Mouse (Mus musculus) intestine, embryonic 16.5 days (tissue): Measurements from ENCODE around the gene 2410137M14Rik. TPM values are rescaled to one million over a fixed set of nuclear protein-coding genes. Genes with fewer than 3 reads are reported as not detected.
A peak's percentile ranks its signal among the peaks of the same experiment; 100 is the strongest.

Experiments used
- ATAC-seq: fragments of 200-750 bp; cut with Nextera tagmentation; 2 replicates; pipeline ENCODE4 v1.8.0; 2017; ENCODE audit warnings: moderate TSS enrichment, moderate library complexity
- H3K27ac ChIP-seq: fragments of 300-500 bp; sonication (generic); 2 replicates; pipeline ENCODE4 v1.5.1; 2014; ENCODE audit warnings: mild to moderate bottlenecking, low read length
- H3K27me3 ChIP-seq: fragments of 300-500 bp; sonication (generic); replicated peaks from 2 replicates; pipeline ENCODE4 v1.6.1; 2014; ENCODE audit warnings: low read length, control low read depth, mixed read lengths; ENCODE audit not compliant: control insufficient read depth, insufficient read depth
- H3K36me3 ChIP-seq: fragments of 300-500 bp; sonication (generic); 2 replicates; pipeline ENCODE4 v1.6.1; 2014; ENCODE audit warnings: low read length, control low read depth; ENCODE audit not compliant: control insufficient read depth, insufficient read depth
- H3K4me1 ChIP-seq: fragments of 300-500 bp; sonication (generic); 2 replicates; pipeline ENCODE4 v1.6.1; 2014; ENCODE audit warnings: low read length, control low read depth, mixed read lengths; ENCODE audit not compliant: control insufficient read depth, insufficient read depth
- H3K4me2 ChIP-seq: fragments of 300-500 bp; sonication (generic); 2 replicates; pipeline ENCODE4 v1.6.1; 2014; ENCODE audit warnings: low read depth, low read length, control low read depth
- H3K4me3 ChIP-seq: fragments of 300-500 bp; sonication (generic); 2 replicates; pipeline ENCODE4 v1.5.1; 2014; ENCODE audit warnings: mild to moderate bottlenecking, low read length
- H3K9ac ChIP-seq: fragments of 300-500 bp; sonication (generic); 2 replicates; pipeline ENCODE4 v1.6.1; 2014; ENCODE audit warnings: low read depth, low read length
- H3K9me3 ChIP-seq: fragments of 300-500 bp; sonication (generic); 2 replicates; pipeline ENCODE4 v1.6.1; 2016; ENCODE audit warnings: low read length, control low read depth; ENCODE audit not compliant: control insufficient read depth
- WGBS: fragments of 180-500 bp; shearing (Covaris S2); extraction: QIAGEN DNeasy Blood & Tissue Kit; methylation state at CpG from one replicate; pipeline ENCODE4 v1.1.7; 2014; 5-methylcytosine and 5-hydroxymethylcytosine counted together
- polyA plus RNA-seq: library from polyadenylated mRNA; unstranded; fragments of >200 nt; fragmentation: Nextera tagmentation; extraction: Ambion mirVana; gene quantifications from 2 replicates; pipeline ENCODE4 v1.2.1, GENCODE M21; 2015

2410137M14Rik gene
- polyA plus RNA-seq, 1 experiment from 2014 or later = not detected

DNA sequence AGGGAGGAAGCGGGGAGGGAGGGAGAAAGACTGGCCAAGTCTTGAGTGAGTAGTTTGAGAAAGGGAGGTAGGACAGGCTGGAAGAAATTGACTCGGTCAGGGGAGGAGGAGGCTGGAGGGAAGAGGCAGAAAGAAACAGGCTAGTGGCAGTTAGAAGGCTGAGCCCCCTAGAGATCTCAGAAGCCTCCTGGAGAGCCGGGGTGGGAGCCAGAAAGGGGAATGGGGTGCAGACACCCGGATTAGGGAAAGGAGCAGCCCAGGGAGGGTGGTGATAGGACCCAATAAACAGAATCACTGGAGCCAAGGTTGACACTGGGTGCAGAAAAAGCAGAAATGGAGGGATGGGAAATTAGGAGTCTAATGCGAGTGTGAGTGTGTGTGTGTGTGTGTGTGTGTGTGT, 37.3 kb downstream of the 2410137M14Rik start:
- Histone ChIP-seq H3K4me2 (no peak overlapping the region), H3K4me3 (peak overlapping the region; percentile 51), H3K9me3 (no peaks in the 10 kb centered on the region), H3K36me3 (no peaks in the 10 kb centered on the region), H3K4me1 (peaks cover 8% of the 10 kb centered on the region), H3K27me3 (peaks cover 23% of the 10 kb centered on the region), H3K9ac (no peak overlapping the region), H3K27ac (no peak overlapping the region)
- ATAC-seq = no peak
- 25% methylated on average over 5 of the region's 5 CpGs for WGBS

GRCm38 (mm10) chr17:36942791-36943471, 38.1 kb downstream of the 2410137M14Rik start, which contains the start of gene Rnf39:
Rnf39 (plus strand) TSS chr17:36942918.
- Histone ChIP-seq H3K4me2 (peak within 1 kb of the TSS; percentile 90), H3K9me3 (no peaks in the 10 kb centered on the region), H3K4me1 (peaks cover 8% of the 10 kb centered on the region), H3K4me3 (peak within 1 kb of the TSS; percentile 51), H3K9ac (peak within 1 kb of the TSS; percentile 65), H3K27ac (peak within 1 kb of the TSS; percentile 9; the same call in 1 of the 2 replicates), H3K27me3 (peaks cover 23% of the 10 kb centered on the region), H3K36me3 (no peaks in the 10 kb centered on the region)
- 1% methylated on average over 58 of the region's 59 CpGs for WGBS
- ATAC-seq = peak; percentile 55

DNA sequence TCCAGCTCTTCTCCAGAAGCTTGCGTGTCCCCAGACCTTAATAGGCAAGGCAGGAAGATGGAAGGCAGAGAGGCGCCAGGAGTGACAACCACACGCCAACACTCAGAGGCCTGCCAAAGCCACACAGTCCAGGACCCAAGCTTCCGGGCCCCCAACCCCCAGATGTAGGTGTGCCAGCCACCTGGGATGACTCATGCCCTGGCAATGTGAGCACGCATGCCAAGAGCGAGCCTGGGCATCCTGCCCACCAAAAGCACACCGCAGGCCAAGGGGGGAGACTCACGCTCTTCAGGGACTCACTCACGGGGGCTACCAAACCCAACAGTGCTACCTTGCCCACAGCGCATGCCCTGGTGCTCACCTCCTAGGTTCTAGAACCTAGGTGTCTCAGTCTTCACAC, 38.6 kb downstream of the 2410137M14Rik start:
- peaks cover 23% of the 10 kb centered on the region for H3K27me3 ChIP-seq
- H3K27ac ChIP-seq = no peak overlapping the region
- no peaks in the 10 kb centered on the region for H3K36me3 ChIP-seq
- H3K4me2 ChIP-seq = peak overlapping the region; percentile 90
- 46% methylated on average over 10 of the region's 10 CpGs for WGBS
- ATAC-seq = 0 out of 2 replicates have a peak, but pooled peaks have one; percentile 9
- H3K4me3 ChIP-seq = peak overlapping the region; percentile 51
- no peaks in the 10 kb centered on the region for H3K9me3 ChIP-seq
- peaks cover 8% of the 10 kb centered on the region for H3K4me1 ChIP-seq
- H3K9ac ChIP-seq = peak overlapping the region; percentile 65; the same call in 1 of the 2 replicates

DNA sequence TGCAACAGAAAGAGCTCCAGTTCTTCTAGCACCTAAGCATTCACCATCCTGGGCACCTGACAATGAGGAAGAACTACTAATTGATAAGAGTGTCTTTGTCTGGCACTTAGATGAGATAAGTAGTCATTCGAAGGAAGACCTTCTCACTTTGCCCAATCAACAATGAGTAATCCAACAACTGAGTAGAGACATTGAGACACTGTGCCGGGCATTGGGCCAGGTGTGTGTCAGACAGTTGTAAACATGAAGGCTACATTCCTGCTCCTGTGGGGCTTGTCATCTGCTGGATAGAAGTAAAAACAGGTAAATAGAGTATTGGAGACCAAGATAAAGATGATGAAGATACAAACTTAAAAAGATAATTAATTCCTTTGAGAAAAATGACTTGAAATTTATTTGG, 43.0 kb downstream of the 2410137M14Rik start:
- Histone ChIP-seq H3K4me2 (no peak overlapping the region), H3K36me3 (no peaks in the 10 kb centered on the region), H3K4me3 (no peak overlapping the region), H3K27ac (no peak overlapping the region), H3K27me3 (peaks cover 15% of the 10 kb centered on the region), H3K9ac (no peak overlapping the region), H3K9me3 (no peaks in the 10 kb centered on the region), H3K4me1 (peaks cover 5% of the 10 kb centered on the region)
- ATAC-seq = no peak
- WGBS = 71% methylated on average over 2 of the region's 2 CpGs

DNA sequence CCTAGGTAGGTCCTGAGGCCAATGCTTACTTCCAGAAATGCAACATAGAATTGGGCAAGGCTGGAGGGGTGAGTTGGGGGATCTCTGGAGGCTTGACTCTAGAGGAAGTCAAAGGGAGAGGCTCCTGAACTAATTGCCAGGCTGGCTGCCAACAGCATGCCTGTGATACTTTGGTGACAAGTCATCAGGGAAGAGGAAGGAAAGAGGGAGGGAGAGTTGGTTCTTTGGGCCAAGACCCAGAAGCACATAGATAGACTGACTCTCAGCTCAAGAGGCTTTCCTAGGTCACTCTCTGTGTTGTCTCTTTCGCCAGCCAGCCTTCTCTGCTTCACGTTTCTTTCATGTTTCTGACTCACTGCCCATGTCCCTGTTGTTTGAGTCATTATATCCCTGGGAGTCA, 49.2 kb downstream of the 2410137M14Rik start:
- H3K9ac ChIP-seq = no peak overlapping the region

GRCm38 (mm10) chr17:36931130-36931529, 49.9 kb downstream of the 2410137M14Rik start:
- no peaks in the 10 kb centered on the region for H3K9me3 ChIP-seq
- no peak for ATAC-seq
- no peak overlapping the region for H3K4me2 ChIP-seq
- H3K27ac ChIP-seq = no peak overlapping the region
- no peaks in the 10 kb centered on the region for H3K4me1 ChIP-seq
- H3K27me3 ChIP-seq = no peaks in the 10 kb centered on the region
- 80% methylated on average over 4 of the region's 4 CpGs for WGBS
- H3K4me3 ChIP-seq = no peak overlapping the region
- no peak overlapping the region for H3K9ac ChIP-seq
- no peaks in the 10 kb centered on the region for H3K36me3 ChIP-seq

More for the DNA sequence above, 49.2 kb downstream of the 2410137M14Rik start:
- no peak overlapping the region for H3K4me3 ChIP-seq
- H3K27ac ChIP-seq = no peak overlapping the region
- H3K4me1 ChIP-seq = no peaks in the 10 kb centered on the region
- H3K27me3 ChIP-seq = no peaks in the 10 kb centered on the region
- H3K36me3 ChIP-seq = no peaks in the 10 kb centered on the region
- no peaks in the 10 kb centered on the region for H3K9me3 ChIP-seq
- WGBS = 67% methylated on average over 2 of the region's 2 CpGs
- no peak for ATAC-seq
- H3K4me2 ChIP-seq = no peak overlapping the region

GRCm38 (mm10) chr17:36930233-36930632, 50.8 kb downstream of the 2410137M14Rik start:
- WGBS = 68% methylated on average over 6 of the region's 6 CpGs

DNA sequence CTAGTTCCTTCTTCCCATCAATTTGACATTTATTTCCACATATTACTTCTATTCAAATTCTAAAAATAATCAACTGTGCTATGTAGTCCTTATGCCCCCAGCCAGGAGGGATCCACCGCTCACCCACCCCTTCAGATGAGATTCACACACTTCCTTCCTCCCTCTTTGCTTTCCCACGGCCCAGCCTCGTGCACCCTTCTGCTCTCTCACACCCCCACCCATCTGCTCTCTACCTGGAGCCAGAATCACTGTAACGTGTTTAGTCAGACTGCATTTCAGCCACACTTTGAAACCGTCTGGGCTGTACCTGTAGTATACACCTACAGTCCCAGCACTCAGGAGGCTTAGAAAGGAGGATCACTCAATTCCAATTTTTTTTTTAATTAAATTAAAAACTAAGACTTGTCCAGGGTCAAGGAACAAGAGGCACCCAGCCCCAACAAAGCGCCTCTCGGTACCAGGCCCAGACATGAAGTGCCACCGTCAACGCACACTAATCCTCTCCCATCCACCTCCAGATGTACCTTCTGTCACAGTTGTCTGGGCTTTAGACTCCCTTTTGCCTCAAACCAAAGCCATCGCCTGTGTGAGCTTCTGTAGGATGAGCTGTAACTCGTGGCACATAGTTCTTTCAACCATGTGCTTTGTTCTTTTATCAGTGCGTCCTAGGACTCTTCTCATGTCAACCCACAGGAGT, 51.7 kb downstream of the 2410137M14Rik start:
- Histone ChIP-seq H3K4me3 (no peak overlapping the region), H3K9me3 (no peaks in the 10 kb centered on the region), H3K9ac (no peak overlapping the region), H3K4me1 (no peaks in the 10 kb centered on the region), H3K36me3 (no peaks in the 10 kb centered on the region), H3K27ac (no peak overlapping the region), H3K4me2 (no peak overlapping the region), H3K27me3 (no peaks in the 10 kb centered on the region)
- WGBS = 75% methylated on average over 12 of the region's 12 CpGs
- ATAC-seq = no peak

More at GRCm38 (mm10) chr17:36930233-36930632, 50.8 kb downstream of the 2410137M14Rik start:
- ATAC-seq = no peak
- Histone ChIP-seq H3K9ac (no peak overlapping the region), H3K27me3 (no peaks in the 10 kb centered on the region), H3K4me1 (no peaks in the 10 kb centered on the region), H3K36me3 (no peaks in the 10 kb centered on the region), H3K9me3 (no peaks in the 10 kb centered on the region), H3K27ac (no peak overlapping the region), H3K4me3 (no peak overlapping the region), H3K4me2 (no peak overlapping the region)
